Mouse (Mus musculus) kidney, adult 2 months (tissue): ENCODE results near the gene Hoxa5.

Experiments
- CTCF ChIP-seq: fragments of 200-500 bp; conservative IDR thresholded peaks from 2 replicates; pipeline ENCODE4 v1.5.1; 2011; ENCODE audit warnings: low read depth, mild to moderate bottlenecking, control low read depth, low read length, moderate library complexity, mixed read lengths; ENCODE audit not compliant: insufficient read depth, insufficient read length
- POLR2A ChIP-seq: fragments of 200-500 bp; IDR thresholded peaks from one replicate; pipeline ENCODE4 v1.6.1; 2011; ENCODE audit warnings: low read depth, low read length, control low read depth

DNA sequence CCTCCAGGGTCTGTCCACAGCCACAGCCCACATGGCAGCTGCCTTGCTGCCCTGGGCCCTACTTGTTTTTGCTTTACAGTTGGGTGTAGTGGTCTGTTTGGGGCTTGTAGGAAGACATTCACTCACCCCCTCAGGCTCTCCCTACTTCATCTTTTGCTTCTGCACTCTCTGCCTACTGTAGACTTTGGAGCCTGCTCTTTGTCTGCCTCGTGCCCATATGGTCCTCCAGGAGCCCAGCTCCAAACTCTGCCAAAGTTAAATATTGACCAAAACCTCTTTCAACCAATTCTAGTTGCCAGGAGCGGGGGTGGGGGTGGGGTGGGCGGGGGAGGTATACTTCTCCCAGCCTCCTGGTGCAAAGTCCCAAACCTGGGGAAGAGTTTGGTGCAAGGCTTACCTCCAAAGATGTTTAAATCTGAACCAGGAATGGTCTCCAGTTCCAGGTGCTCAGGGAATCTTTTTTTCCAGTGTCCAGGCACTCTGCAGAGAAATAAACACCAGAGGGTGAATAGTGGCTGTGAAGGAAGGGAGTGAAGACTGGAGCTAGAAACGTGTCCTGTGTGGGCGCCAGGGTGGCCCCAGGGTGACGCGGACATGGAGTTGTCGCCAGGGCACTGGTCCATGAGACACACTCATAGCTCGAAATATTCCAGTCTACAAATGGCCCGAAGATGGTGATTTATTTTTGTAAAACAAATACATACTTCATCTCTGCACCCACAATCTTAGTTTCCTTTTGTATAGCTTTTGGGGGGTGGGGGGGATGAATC is 20.9 kb downstream of the Hoxa5 start:
- TF ChIP-seq CTCF (no peak), POLR2A (no peak)
